Mouse (Mus musculus) olfactory bulb, adult 2 months (tissue): ENCODE measurements around the gene Ppp6c.

Experiments used
- CTCF ChIP-seq: fragments of 200-500 bp; IDR thresholded peaks from 2 replicates; pipeline ENCODE4 v1.5.1; 2012; ENCODE audit warnings: low read depth, mild to moderate bottlenecking, low read length, moderate library complexity; ENCODE audit not compliant: insufficient read depth
- POLR2A ChIP-seq: fragments of 200-500 bp; IDR thresholded peaks from 2 replicates; pipeline ENCODE4 v1.6.1; 2012; ENCODE audit warnings: mild to moderate bottlenecking, low read depth, low read length, moderate library complexity; ENCODE audit not compliant: insufficient read depth

DNA sequence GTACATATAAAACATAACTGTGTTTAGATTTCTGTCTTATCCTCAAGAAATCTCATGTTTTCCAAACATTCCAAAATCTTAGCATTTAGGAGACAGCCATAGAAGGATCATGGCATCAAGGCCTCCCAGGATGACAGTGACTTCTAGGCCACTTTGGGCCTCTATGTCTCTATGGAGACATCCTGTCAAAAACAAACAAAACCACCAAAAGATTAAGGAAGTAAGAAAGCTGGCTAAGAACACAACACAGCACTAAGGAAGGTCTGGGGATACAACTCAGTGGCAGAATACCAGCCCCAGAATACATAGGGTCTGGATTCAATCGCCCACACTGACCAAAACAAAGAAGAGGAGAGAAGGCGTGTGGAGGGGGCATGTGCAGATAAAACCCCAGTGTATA is 22.9 kb downstream of the Ppp6c start:
- TF ChIP-seq CTCF (no peak), POLR2A (no peak)
